Mouse (Mus musculus) retina, adult 2 months (tissue): Measurements from ENCODE around the gene Magee2.
"Not testable (repeated sequence)": the region's sequence is repeated elsewhere in the genome, so short reads cannot be mapped to it uniquely, and the experiment has no call there.

Source experiments
- DNase-seq: peaks from one replicate; pipeline ENCODE4 v3.0.0-alpha.2; 2012; ENCODE audit warnings: low read depth, low spot score

Gene Magee2

GRCm38 (mm10) chrX:104856751-104857341 is at the start of gene Magee2:
Magee2 (minus strand) TSS chrX:104857267.
- no peak for DNase-seq

GRCm38 (mm10) chrX:104853610-104854009 is 3.5 kb downstream of the Magee2 start:
- DNase-seq: no peak

GRCm38 (mm10) chrX:104817583-104817982 is 39.5 kb downstream of the Magee2 start:
- not testable (repeated sequence) for DNase-seq

DNA sequence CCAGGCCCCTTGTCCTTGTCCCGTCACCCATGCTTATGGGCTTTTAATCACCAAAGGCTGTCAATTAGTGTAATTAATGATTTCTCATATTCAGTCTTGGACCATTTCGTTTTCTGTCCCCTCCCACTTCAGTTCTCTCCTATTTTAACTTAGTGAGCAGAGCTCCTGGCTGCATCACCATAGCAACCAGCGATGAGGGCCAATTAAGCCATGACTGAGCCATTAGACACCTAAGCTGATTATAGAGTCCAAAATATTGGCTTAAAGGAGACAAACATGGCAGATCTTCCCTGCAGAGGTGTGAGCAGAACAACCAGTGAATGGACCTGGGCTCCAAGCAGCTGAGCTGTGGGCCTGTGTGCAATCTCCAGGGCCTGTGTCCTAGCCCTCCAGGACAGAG is 40.1 kb downstream of the Magee2 start:
- DNase-seq: not testable (repeated sequence)

GRCm38 (mm10) chrX:104813704-104814103 is 43.4 kb downstream of the Magee2 start:
- DNase-seq: not testable (repeated sequence)
